Comparison of ENCODE assay signal across 9 mouse cellular contexts in the genomic region with DNA sequence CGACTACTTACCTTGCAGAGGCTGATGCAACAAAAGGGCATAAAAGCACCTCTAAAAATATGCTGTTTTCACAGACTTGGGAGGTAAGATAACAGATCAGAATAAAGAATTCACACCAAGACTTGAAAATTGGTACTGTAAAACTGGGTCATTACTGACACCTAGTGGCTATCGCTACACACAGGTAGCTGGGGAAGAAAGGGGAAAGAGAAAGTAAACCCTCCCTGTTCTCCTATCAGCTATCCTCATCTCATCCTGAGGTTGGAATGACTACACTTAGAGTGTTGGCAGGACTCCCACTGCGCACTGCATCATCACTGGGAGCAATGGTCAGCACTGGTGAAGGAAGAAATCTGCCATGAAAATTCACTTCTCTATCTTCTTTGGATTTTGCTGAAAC. TPM values are rescaled to one million over a fixed set of nuclear protein-coding genes. Genes with fewer than 3 reads are reported as not detected.
DNase-seq lines count a peak whose midpoint lies in the region; ATAC-seq and TF ChIP-seq lines count a peak whose summit lies in the region.
"Had no signal": no experiment of that assay in that cellular context is flagged by ENCODE, and none has a peak within 500 bp of the region (broad histone marks: within the 10 kb centered on the region; RNA-seq: fewer than 3 reads in every experiment).

No protein-coding gene starts in this region.

- intact Hi-C loops in left cerebral cortex, postnatal 4 days (cut with DNase I) = loop anchor here (2.0 to 5.0 kb wide), 2 partner anchors 142 to 195 kb away; no protein-coding TSS in a partner anchor

- peak; percentile 16 for DNase-seq in liver, postnatal 0 days
- DNase-seq in liver = no peak
- peak; percentile 38 for DNase-seq in Muller cell, postnatal 12 days (ENCODE audit: inconsistent ontology term)
- DNase-seq in cerebellum, postnatal 14 days = peak; percentile 58 to 62
- DNase-seq in hindbrain, postnatal 0 days (ENCODE audit: low spot score) = peak; percentile 80
- DNase-seq in left cerebral cortex, postnatal 4 days = peak; percentile 20
- DNase-seq in retina, postnatal 1 day = peak; percentile 65

- no peak overlapping the region for H3K4me3 ChIP-seq in liver, postnatal 0 days (ENCODE audit: low read depth, low read length)
- no peak overlapping the region for H3K4me3 ChIP-seq in hindbrain, postnatal 0 days (ENCODE audit: low read length)
- H3K4me3 ChIP-seq: embryonic facial prominence, embryonic 13.5 days had no signal

- peak; percentile 83 for TF ChIP-seq CTCF in liver, postnatal 0 days (IDR thresholded peaks at IDR 0.05; ENCODE audit: low read depth)
- TF ChIP-seq CTCF in hindbrain, postnatal 0 days (IDR thresholded peaks at IDR 0.05; ENCODE audit: low read depth) = peak; percentile 85

- H3K9ac ChIP-seq in liver, postnatal 0 days (replicated peaks) = no peak overlapping the region
- no peak overlapping the region for H3K9ac ChIP-seq in hindbrain, postnatal 0 days (replicated peaks; ENCODE audit: low read length)
- H3K9ac ChIP-seq: embryonic facial prominence, embryonic 13.5 days had no signal

- H3K27ac ChIP-seq in liver, postnatal 0 days (ENCODE audit: low read depth) = no peak overlapping the region
- no peak overlapping the region for H3K27ac ChIP-seq in hindbrain, postnatal 0 days
- H3K27ac ChIP-seq: embryonic facial prominence, embryonic 13.5 days had no signal

- no peak for TF ChIP-seq EP300 in liver, postnatal 0 days (IDR thresholded peaks at IDR 0.05; ENCODE audit: low read depth)

- no peak overlapping the region for H3K4me2 ChIP-seq in liver, postnatal 0 days (ENCODE audit: low read depth, low read length)
- no peak overlapping the region for H3K4me2 ChIP-seq in hindbrain, postnatal 0 days (ENCODE audit: low read depth, low read length)
- H3K4me2 ChIP-seq: embryonic facial prominence, embryonic 13.5 days had no signal

- H3K27me3 ChIP-seq in liver, postnatal 0 days (ENCODE audit: insufficient read depth, low read length) = no peaks in the 10 kb centered on the region
- H3K27me3 ChIP-seq in hindbrain, postnatal 0 days (ENCODE audit: insufficient read depth, low read length) = no peaks in the 10 kb centered on the region
- H3K27me3 ChIP-seq: embryonic facial prominence, embryonic 13.5 days had no signal

- ATAC-seq in liver, postnatal 0 days = peak; percentile 56
- ATAC-seq in hindbrain, postnatal 0 days = peak; percentile 80
- no peak for ATAC-seq in erythroid progenitor cell, adult 5-6 weeks (replicated peaks; ENCODE audit: low FRiP score, poor library complexity, severe bottlenecking)

- WGBS in liver, postnatal 0 days (ENCODE audit: insufficient replicate concordance) = 28% methylated on average over 3 of the region's 3 CpGs
- WGBS in hindbrain, postnatal 0 days = 42% methylated on average over 3 of the region's 3 CpGs

- H3K36me3 ChIP-seq in liver, postnatal 0 days (replicated peaks; ENCODE audit: insufficient read depth, low read length) = no peaks in the 10 kb centered on the region
- H3K36me3 ChIP-seq in hindbrain, postnatal 0 days (ENCODE audit: insufficient read depth, low read length) = no peaks in the 10 kb centered on the region
- H3K36me3 ChIP-seq: embryonic facial prominence, embryonic 13.5 days had no signal

- no peaks in the 10 kb centered on the region for H3K4me1 ChIP-seq in liver, postnatal 0 days (ENCODE audit: insufficient read depth)
- no peaks in the 10 kb centered on the region for H3K4me1 ChIP-seq in hindbrain, postnatal 0 days (ENCODE audit: insufficient read depth, low read length)
- H3K4me1 ChIP-seq: embryonic facial prominence, embryonic 13.5 days had no signal

- H3K9me3 ChIP-seq in liver, postnatal 0 days (ENCODE audit: low read length) = no peaks in the 10 kb centered on the region
- H3K9me3 ChIP-seq in hindbrain, postnatal 0 days (ENCODE audit: low read length) = no peaks in the 10 kb centered on the region
- H3K9me3 ChIP-seq: embryonic facial prominence, embryonic 13.5 days had no signal

RNA-seq across cellular contexts. Expression of gene Crybg3, which starts 16.4 kb away (rescaled TPM):
- 0.77 and 1.0 TPM in 2 replicates for polyA plus RNA-seq in liver, postnatal 0 days (2015; fragmentation: Nextera tagmentation; extraction: Ambion mirVana)
- total RNA-seq in hindbrain, postnatal 0 days (2014; rRNA removed) = 5.9 and 6.5 TPM in 2 replicates
- 1.4 and 2.1 TPM in 2 replicates for polyA plus RNA-seq in hindbrain, postnatal 0 days (2015; fragmentation: Nextera tagmentation; extraction: Ambion mirVana)
- 1 to 10 TPM; 4.7 to 4.8 TPM for total RNA-seq in left cerebral cortex, postnatal 4 days (2021)
- total RNA-seq in erythroid progenitor cell, adult 5-6 weeks (2015; ENCODE audit: low replicate concordance) = 5.8 and 9.6 TPM in 2 replicates
- 0.64 and 1.4 TPM in 2 replicates for total RNA-seq in erythroid progenitor cell, adult 5-6 weeks (2017; ENCODE audit: low replicate concordance)

RNA-seq across cellular contexts. Expression of gene Arl6, which starts 22.0 kb away (rescaled TPM):
- 3.3 and 3.4 TPM in 2 replicates for polyA plus RNA-seq in liver, postnatal 0 days (2015; fragmentation: Nextera tagmentation; extraction: Ambion mirVana)
- total RNA-seq in hindbrain, postnatal 0 days (2014; rRNA removed) = 26.6 and 29.1 TPM in 2 replicates
- 63.7 and 65.8 TPM in 2 replicates for polyA plus RNA-seq in hindbrain, postnatal 0 days (2015; fragmentation: Nextera tagmentation; extraction: Ambion mirVana)
- 10 to 100 TPM; 30.1 to 33.7 TPM for total RNA-seq in left cerebral cortex, postnatal 4 days (2021)
- total RNA-seq in erythroid progenitor cell, adult 5-6 weeks (2015; ENCODE audit: low replicate concordance) = 0.84 and 5.8 TPM in 2 replicates
- total RNA-seq in erythroid progenitor cell, adult 5-6 weeks (2017; ENCODE audit: low replicate concordance) = 0.64 and 1.8 TPM in 2 replicates
